Mouse (Mus musculus) thymus, adult 2 months (tissue): ENCODE data around the gene Yjefn3. TPM values are rescaled to one million over a fixed set of nuclear protein-coding genes. Genes with fewer than 3 reads are reported as not detected.

ENCODE experiments used
- DNase-seq: peaks from one replicate; pipeline ENCODE4 v3.0.0; 2021
- H3K27ac ChIP-seq: fragments of 200-500 bp; 2 replicates; pipeline ENCODE4 v1.5.1; 2012; ENCODE audit warnings: low read length, control low read depth; ENCODE audit not compliant: control insufficient read depth, insufficient read depth
- H3K27me3 ChIP-seq: fragments of 200-500 bp; 2 replicates; pipeline ENCODE4 v1.6.1; 2012; ENCODE audit warnings: mild to moderate bottlenecking, low read length, moderate library complexity, mixed read lengths; ENCODE audit not compliant: control insufficient read depth, insufficient read depth
- H3K36me3 ChIP-seq: fragments of 200-500 bp; 2 replicates; pipeline ENCODE4 v1.6.1; 2012; ENCODE audit warnings: mild to moderate bottlenecking, low read length, moderate library complexity; ENCODE audit not compliant: control insufficient read depth, insufficient read depth
- H3K4me1 ChIP-seq: fragments of 200-500 bp; replicated peaks from 2 replicates; pipeline ENCODE4 v1.6.1; 2012; ENCODE audit warnings: low read length; ENCODE audit not compliant: control insufficient read depth, insufficient read depth
- H3K4me3 ChIP-seq: fragments of 200-500 bp; 2 replicates; pipeline ENCODE4 v1.5.1; 2012; ENCODE audit warnings: mild to moderate bottlenecking, low read length, control low read depth, moderate library complexity; ENCODE audit not compliant: control insufficient read depth, insufficient read depth
- CTCF ChIP-seq: fragments of 200-500 bp; IDR thresholded peaks from 2 replicates; pipeline ENCODE4 v1.5.1; 2012; ENCODE audit warnings: mild to moderate bottlenecking, control low read depth, low read length, moderate library complexity, borderline replicate concordance; ENCODE audit not compliant: control insufficient read depth, poor library complexity, insufficient read depth; ENCODE audit errors: extremely low read depth
- POLR2A ChIP-seq: fragments of 200-500 bp; IDR thresholded peaks from 2 replicates; pipeline ENCODE4 v1.6.1; 2012; ENCODE audit warnings: mild to moderate bottlenecking, low read length, control low read depth, moderate library complexity; ENCODE audit not compliant: control insufficient read depth, poor library complexity, insufficient read depth; ENCODE audit errors: extremely low read depth
- WGBS: fragments of 180-500 bp; shearing (Covaris S2); methylation state at CpG from one replicate; pipeline ENCODE4 v1.1.7; 2018; 5-methylcytosine and 5-hydroxymethylcytosine counted together
- polyA plus RNA-seq: library from polyadenylated mRNA; depleted of rRNA; stranded (reverse); fragments of >200 nt; gene quantifications from 2 replicates; pipeline ENCODE4 v1.2.3, GENCODE M21; 2012

Gene Yjefn3
- polyA plus RNA-seq, 1 experiment: 11.7 TPM

DNA sequence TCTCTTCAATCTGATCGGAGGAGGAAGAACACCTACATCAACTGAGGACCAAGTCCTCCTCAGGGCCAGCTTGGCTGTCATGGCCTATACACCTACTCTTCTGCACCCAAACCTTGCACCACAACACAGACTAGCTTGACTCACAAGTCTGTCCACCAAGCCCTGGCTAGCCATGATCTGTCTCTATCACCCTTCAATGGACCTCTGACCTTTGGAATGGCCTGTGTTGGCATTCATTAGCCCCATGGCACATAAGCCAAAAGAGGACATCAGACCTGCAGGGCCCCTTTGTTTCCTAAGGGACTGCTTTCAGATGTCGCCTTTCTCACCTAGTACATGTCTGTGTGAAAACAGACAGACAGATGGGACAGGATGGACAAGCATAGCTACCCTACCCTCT lies 18.6 kb upstream of the Yjefn3 start:
- Histone ChIP-seq H3K4me3 (no peak overlapping the region), H3K27ac (peak overlapping the region; percentile 35; the same call in 1 of the 2 replicates), H3K4me1 (peaks cover 25% of the 10 kb centered on the region), H3K36me3 (peaks cover 2% of the 10 kb centered on the region), H3K27me3 (no peaks in the 10 kb centered on the region)
- 96% methylated on average over 2 of the region's 2 CpGs for WGBS
- no peak for DNase-seq
- TF ChIP-seq POLR2A (no peak), CTCF (no peak)

DNA sequence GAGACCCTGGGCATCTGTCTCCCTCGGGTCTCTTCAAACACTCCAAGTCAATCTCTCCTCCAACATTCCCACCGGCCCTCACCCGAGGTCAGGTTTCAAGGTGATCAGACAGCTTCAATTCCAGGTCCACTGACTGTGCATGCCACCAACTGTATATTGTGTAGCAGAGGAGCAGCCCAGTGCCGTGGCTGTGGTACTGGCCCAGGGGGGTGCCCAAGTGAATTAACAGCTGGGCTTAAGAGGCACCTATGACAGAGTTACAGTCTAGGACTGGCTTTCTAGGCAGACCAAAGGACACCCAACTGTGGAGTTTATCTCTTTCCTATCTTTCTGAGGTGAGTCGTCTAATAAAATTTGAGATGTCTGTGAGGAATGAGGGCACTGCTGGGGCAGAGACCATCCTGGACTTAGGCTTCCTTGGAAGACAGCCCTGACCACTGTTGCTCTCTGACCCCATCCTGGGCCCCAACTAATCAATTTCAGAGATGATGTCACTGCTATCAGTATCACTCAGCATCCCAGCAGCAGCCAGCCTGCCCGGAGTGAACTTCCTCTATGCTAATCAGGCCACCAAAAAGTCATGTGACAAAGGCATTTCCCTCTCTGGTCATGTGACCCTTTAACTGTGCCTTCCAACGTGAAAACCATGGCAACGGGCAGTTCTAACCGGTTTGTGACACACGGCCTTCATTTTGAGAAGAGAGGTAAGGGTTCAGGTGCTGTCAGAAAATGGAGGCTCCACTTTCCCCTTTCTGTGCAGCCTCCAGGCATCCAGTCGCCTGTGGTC lies 17.6 kb upstream of the Yjefn3 start:
- no peak overlapping the region for H3K4me3 ChIP-seq
- DNase-seq: peak; percentile 66
- WGBS: 38% methylated on average over 11 of the region's 11 CpGs

DNA sequence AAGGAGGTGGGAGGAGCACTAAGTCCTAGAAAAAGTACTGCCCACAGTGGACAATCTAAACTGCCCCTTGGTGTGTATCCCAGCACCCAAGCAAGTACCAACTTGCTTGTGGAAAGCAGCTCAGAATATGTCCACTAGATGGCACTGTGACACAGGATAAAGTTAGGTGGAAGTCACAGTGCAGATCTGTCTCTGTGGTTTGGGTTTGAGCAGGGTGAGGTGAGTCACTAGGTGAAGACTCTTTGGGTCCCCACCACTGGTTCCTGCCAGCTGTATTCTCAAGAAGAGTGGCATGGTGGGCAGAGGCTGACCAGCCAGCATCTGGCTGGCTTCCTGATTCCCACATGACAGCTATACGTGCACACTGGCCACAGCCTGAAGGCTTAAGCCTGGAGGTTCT lies 16.5 kb upstream of the Yjefn3 start:
- Histone ChIP-seq H3K27ac (0 out of 2 replicates have a peak overlapping the region, but pooled peaks have one; percentile 9), H3K4me1 (peaks cover 25% of the 10 kb centered on the region), H3K4me3 (no peak overlapping the region), H3K27me3 (no peaks in the 10 kb centered on the region), H3K36me3 (peaks cover 22% of the 10 kb centered on the region)
- no peak for TF ChIP-seq POLR2A
- TF ChIP-seq CTCF: 0 out of 2 replicates have a peak, but pooled peaks have one; percentile 14
- WGBS: 8% methylated on average over 1 of the region's 1 CpGs
- peak; percentile 82 for DNase-seq

More for the DNA sequence above, 17.6 kb upstream of the Yjefn3 start:
- Histone ChIP-seq H3K4me1 (peaks cover 25% of the 10 kb centered on the region), H3K27ac (peak overlapping the region; percentile 35; the same call in 1 of the 2 replicates), H3K27me3 (no peaks in the 10 kb centered on the region), H3K36me3 (peaks cover 12% of the 10 kb centered on the region)
- no peak for TF ChIP-seq CTCF
- no peak for TF ChIP-seq POLR2A

DNA sequence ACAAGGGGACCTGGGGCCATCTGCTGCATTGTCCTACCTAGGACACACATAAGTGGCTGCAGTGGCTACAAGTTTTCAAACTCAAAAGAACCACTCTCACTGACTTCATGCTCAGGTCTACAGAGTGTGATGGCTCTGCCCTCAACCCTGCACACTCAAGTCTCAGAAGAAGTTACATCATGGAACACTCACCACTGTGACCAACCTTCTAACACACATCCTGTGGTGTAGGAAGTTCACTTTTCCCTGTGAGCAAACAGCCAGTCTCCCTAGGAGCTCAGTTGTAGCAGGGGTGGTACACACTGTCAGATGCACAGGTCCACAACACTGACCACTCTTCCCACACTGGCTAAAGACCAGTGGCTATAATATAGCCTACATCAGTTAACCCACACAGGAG lies 16.0 kb upstream of the Yjefn3 start:
- peaks cover 23% of the 10 kb centered on the region for H3K36me3 ChIP-seq
- H3K4me3 ChIP-seq: no peak overlapping the region
- no peak for TF ChIP-seq CTCF
- no peak for TF ChIP-seq POLR2A

DNA sequence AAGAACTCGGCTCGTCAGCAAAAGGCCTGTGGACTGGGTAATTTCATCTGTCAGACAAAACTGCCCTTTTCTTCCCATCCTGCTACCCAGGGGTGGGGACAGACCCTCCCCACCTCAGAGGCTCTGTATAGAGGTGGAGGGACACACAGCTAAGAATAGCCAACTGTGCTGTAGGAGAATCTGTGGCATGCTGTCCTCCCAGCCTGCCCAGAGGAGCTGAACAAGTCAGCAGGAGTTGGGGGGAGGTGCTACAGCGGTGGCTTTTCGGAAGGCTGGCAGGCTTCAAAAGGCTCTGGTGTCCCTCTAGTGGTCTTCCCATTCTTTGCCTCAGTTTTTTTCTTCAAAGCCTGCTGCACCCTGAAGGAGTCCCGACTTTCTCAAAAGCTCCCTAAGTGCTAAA lies 13.2 kb upstream of the Yjefn3 start:
- H3K4me3 ChIP-seq: no peak overlapping the region
- peaks cover 47% of the 10 kb centered on the region for H3K36me3 ChIP-seq
- no peak for DNase-seq
- 89% methylated on average over 5 of the region's 5 CpGs for WGBS
- peaks cover 13% of the 10 kb centered on the region for H3K4me1 ChIP-seq
- no peak overlapping the region for H3K27ac ChIP-seq
- H3K27me3 ChIP-seq: no peaks in the 10 kb centered on the region
- TF ChIP-seq CTCF (no peak), POLR2A (no peak)

More for the DNA sequence above, 16.0 kb upstream of the Yjefn3 start:
- H3K27me3 ChIP-seq: no peaks in the 10 kb centered on the region
- no peak overlapping the region for H3K27ac ChIP-seq
- DNase-seq: no peak
- H3K4me1 ChIP-seq: peaks cover 25% of the 10 kb centered on the region

DNA sequence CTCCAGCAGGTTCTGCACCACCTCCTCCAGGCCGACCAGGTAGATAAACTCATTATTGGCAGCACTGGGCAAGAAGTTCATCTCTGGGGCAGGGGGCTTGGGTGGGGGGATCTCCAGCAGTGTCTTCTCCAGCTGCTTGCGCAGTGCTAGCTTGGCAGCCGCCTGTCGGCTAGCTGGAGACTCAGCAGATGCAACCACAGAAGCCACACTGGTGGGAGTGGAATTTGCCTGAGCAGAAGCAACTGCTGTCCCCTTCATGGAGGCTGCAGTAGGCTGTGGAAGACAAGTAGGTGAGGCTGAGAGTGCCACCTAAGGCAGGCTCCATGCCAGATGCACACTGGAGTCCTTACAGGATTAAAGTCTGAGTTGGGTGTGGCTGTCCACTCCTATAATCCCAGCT lies 12.0 kb upstream of the Yjefn3 start:
- TF ChIP-seq CTCF: no peak
- no peak for TF ChIP-seq POLR2A
- Histone ChIP-seq H3K36me3 (peaks cover 57% of the 10 kb centered on the region), H3K27me3 (no peaks in the 10 kb centered on the region), H3K4me1 (peaks cover 3% of the 10 kb centered on the region), H3K27ac (no peak overlapping the region), H3K4me3 (no peak overlapping the region)
- no peak for DNase-seq
- 87% methylated on average over 4 of the region's 4 CpGs for WGBS
